Mouse (Mus musculus) megakaryocyte progenitor cell, adult 5-6 weeks (primary cell): ENCODE results near the gene Slc35c2. TPM values are rescaled to one million over a fixed set of nuclear protein-coding genes. Genes with fewer than 3 reads are reported as not detected.
A peak's percentile ranks its signal among the peaks of the same experiment; 100 is the strongest.

Source experiments
- ATAC-seq: replicated peaks from 2 replicates; pipeline ENCODE4 v1.8.0; 2016; ENCODE audit warnings: mild to moderate bottlenecking, moderate TSS enrichment, inconsistent platforms; ENCODE audit not compliant: poor library complexity
- total RNA-seq, 2 experiments: library from RNA; stranded (forward) in 1 of 2; stranded (reverse) in 1 of 2; fragments of 157-497, 149-512 nt in 1 of 2; fragments of 200-1000 nt in 1 of 2; gene quantifications; 2 replicates each; pipeline versions ENCODE4 v1.2.3 to v1.2.4; 2015 to 2017

Slc35c2 gene
- total RNA-seq (2015), result 45.9 and 57.3 TPM in 2 replicates
- 64.5 and 76.7 TPM in 2 replicates for total RNA-seq (2017)

GRCm38 (mm10) chr2:165287202-165287984, at the start of gene Slc35c2:
Slc35c2 (minus strand) TSS chr2:165287869.
- ATAC-seq, result peak; percentile 83

GRCm38 (mm10) chr2:165337191-165337590, 49.5 kb upstream of the Slc35c2 start:
- peak; percentile 52 for ATAC-seq

GRCm38 (mm10) chr2:165332610-165333210, 45.0 kb upstream of the Slc35c2 start:
- ATAC-seq, result peak; percentile 52

- ATAC-seq, result peak; percentile 36
These were observed 42.0 kb upstream of the Slc35c2 start for GRCm38 (mm10) chr2:165329703-165330102.

GRCm38 (mm10) chr2:165328746-165329145, 41.1 kb upstream of the Slc35c2 start:
- no peak for ATAC-seq

GRCm38 (mm10) chr2:165327386-165327785, 39.7 kb upstream of the Slc35c2 start:
- no peak for ATAC-seq

GRCm38 (mm10) chr2:165326304-165327190, 38.9 kb upstream of the Slc35c2 start, which contains the start of gene Elmo2:
Elmo2 (minus strand) TSS chr2:165326479.
- peak; percentile 88 for ATAC-seq

GRCm38 (mm10) chr2:165325521-165326303, 38.0 kb upstream of the Slc35c2 start:
- ATAC-seq, result no peak

- no peak for ATAC-seq
These were observed 36.3 kb upstream of the Slc35c2 start for GRCm38 (mm10) chr2:165323928-165324327.

GRCm38 (mm10) chr2:165323484-165323883, 35.8 kb upstream of the Slc35c2 start:
- no peak for ATAC-seq

- no peak for ATAC-seq
These were observed 34.5 kb upstream of the Slc35c2 start for GRCm38 (mm10) chr2:165321981-165322735.

- ATAC-seq, result peak; percentile 32
These were observed 33.8 kb upstream of the Slc35c2 start for GRCm38 (mm10) chr2:165321381-165321888.

GRCm38 (mm10) chr2:165320531-165321150, 33.0 kb upstream of the Slc35c2 start:
- ATAC-seq, result peak; percentile 59

GRCm38 (mm10) chr2:165319503-165319902, 31.8 kb upstream of the Slc35c2 start:
- ATAC-seq, result peak; percentile 21; the same call in 1 of the 2 replicates

- ATAC-seq, result no peak
These were observed 31.3 kb upstream of the Slc35c2 start for GRCm38 (mm10) chr2:165318941-165319340.

GRCm38 (mm10) chr2:165317621-165318263, 30.1 kb upstream of the Slc35c2 start:
- ATAC-seq, result peak; percentile 8; the same call in 1 of the 2 replicates

GRCm38 (mm10) chr2:165316837-165317473, 29.3 kb upstream of the Slc35c2 start:
- ATAC-seq, result peak; percentile 28; the same call in 1 of the 2 replicates

- ATAC-seq, result no peak
These were observed 28.5 kb upstream of the Slc35c2 start for GRCm38 (mm10) chr2:165316204-165316603.
